Mouse (Mus musculus) kidney, postnatal 0 days (tissue): ENCODE results near the gene Gnao1. TPM values are rescaled to one million over a fixed set of nuclear protein-coding genes. Genes with fewer than 3 reads are reported as not detected.

Experiments used
- ATAC-seq: fragments of 200-750 bp; cut with Nextera tagmentation; replicated peaks from 2 replicates; pipeline ENCODE4 v1.8.0; 2017; ENCODE audit warnings: low read depth, moderate number of reproducible peaks, moderate TSS enrichment, moderate library complexity; ENCODE audit not compliant: low FRiP score
- DNase-seq: peaks from one replicate; pipeline ENCODE4 v3.0.0-alpha.2; 2016; ENCODE audit warnings: low spot score
- H3K27ac ChIP-seq: fragments of 300-500 bp; sonication (generic); 2 replicates; pipeline ENCODE4 v1.5.1; 2014; ENCODE audit warnings: mild to moderate bottlenecking
- H3K27me3 ChIP-seq: fragments of 300-500 bp; sonication (generic); 2 replicates; pipeline ENCODE4 v1.6.1; 2014; ENCODE audit warnings: low read length, mixed read lengths; ENCODE audit not compliant: insufficient read depth
- H3K36me3 ChIP-seq: fragments of 300-500 bp; sonication (generic); 2 replicates; pipeline ENCODE4 v1.6.1; 2014; ENCODE audit warnings: low read length, mixed read lengths; ENCODE audit not compliant: insufficient read depth
- H3K4me1 ChIP-seq: fragments of 300-500 bp; sonication (generic); replicated peaks from 2 replicates; pipeline ENCODE4 v1.6.1; 2014; ENCODE audit warnings: antibody characterized with exemption, low read length, mixed read lengths; ENCODE audit not compliant: insufficient read depth
- H3K4me2 ChIP-seq: fragments of 300-500 bp; sonication (generic); 2 replicates; pipeline ENCODE4 v1.6.1; 2014; ENCODE audit warnings: mild to moderate bottlenecking, low read length, moderate library complexity, mixed read lengths
- H3K4me3 ChIP-seq: fragments of 300-500 bp; sonication (generic); replicated peaks from 2 replicates; pipeline ENCODE4 v1.5.1; 2014; ENCODE audit warnings: low read depth, low read length
- H3K9ac ChIP-seq: fragments of 300-500 bp; sonication (generic); 2 replicates; pipeline ENCODE4 v1.6.1; 2014; ENCODE audit warnings: low read depth, low read length
- H3K9me3 ChIP-seq: fragments of 300-500 bp; sonication (generic); replicated peaks from 2 replicates; pipeline ENCODE4 v1.6.1; 2016; ENCODE audit warnings: low read length, inconsistent platforms, mixed read lengths
- CTCF ChIP-seq: IDR thresholded peaks from 2 replicates; pipeline ENCODE4 v1.5.1; 2016; ENCODE audit warnings: antibody characterized with exemption, low read depth, mild to moderate bottlenecking, moderate library complexity
- WGBS: fragments of 180-500 bp; shearing (Covaris S2); extraction: QIAGEN DNeasy Blood & Tissue Kit; methylation state at CpG from one replicate; pipeline ENCODE4 v1.1.7; 2014; 5-methylcytosine and 5-hydroxymethylcytosine counted together
- polyA plus RNA-seq: library from polyadenylated mRNA; unstranded; fragments of >200 nt; fragmentation: Nextera tagmentation; extraction: Ambion mirVana; gene quantifications from 2 replicates; pipeline ENCODE4 v1.2.1, GENCODE M21; 2015

The Gnao1 gene
- polyA plus RNA-seq, 1 experiment from 2014 or later: 1.7 TPM

- Histone ChIP-seq H3K36me3 (no peaks in the 10 kb centered on the region), H3K4me1 (no peaks in the 10 kb centered on the region), H3K27me3 (no peaks in the 10 kb centered on the region), H3K9me3 (no peaks in the 10 kb centered on the region), H3K9ac (no peak overlapping the region), H3K4me3 (no peak overlapping the region), H3K27ac (no peak overlapping the region), H3K4me2 (no peak overlapping the region)
- no peak for TF ChIP-seq CTCF
- DNase-seq (no peak), ATAC-seq (no peak)
- WGBS: 89% methylated on average over 4 of the region's 4 CpGs
Measured at GRCm38 (mm10) chr8:93878396-93878795, 68.6 kb downstream of the Gnao1 start.

DNA sequence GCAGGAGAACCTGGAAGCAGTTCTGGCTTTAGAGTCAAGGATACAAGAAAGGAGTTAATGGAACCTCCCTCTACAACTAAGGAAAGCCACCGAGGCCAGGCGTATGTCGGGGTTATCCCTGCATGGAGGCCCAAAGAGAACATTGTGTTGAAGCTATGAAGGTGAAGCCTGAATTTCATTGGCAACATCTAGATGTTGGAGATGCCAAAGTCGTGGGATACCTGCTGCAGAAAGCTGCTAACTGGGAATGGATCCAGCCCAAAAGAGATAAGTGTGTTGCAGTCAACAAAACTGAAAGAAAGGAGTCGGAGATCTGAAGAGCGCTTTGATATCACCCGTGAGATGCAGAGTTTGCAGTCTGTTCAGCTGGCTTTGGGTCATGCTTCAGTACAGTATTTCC is 70.2 kb downstream of the Gnao1 start:
- Histone ChIP-seq H3K9ac (no peak overlapping the region), H3K4me2 (no peak overlapping the region), H3K36me3 (no peaks in the 10 kb centered on the region), H3K9me3 (no peaks in the 10 kb centered on the region), H3K27me3 (no peaks in the 10 kb centered on the region), H3K4me1 (no peaks in the 10 kb centered on the region), H3K27ac (no peak overlapping the region), H3K4me3 (no peak overlapping the region)
- TF ChIP-seq CTCF: no peak
- ATAC-seq: no peak
- no peak for DNase-seq
- WGBS: 91% methylated on average over 7 of the region's 7 CpGs

DNA sequence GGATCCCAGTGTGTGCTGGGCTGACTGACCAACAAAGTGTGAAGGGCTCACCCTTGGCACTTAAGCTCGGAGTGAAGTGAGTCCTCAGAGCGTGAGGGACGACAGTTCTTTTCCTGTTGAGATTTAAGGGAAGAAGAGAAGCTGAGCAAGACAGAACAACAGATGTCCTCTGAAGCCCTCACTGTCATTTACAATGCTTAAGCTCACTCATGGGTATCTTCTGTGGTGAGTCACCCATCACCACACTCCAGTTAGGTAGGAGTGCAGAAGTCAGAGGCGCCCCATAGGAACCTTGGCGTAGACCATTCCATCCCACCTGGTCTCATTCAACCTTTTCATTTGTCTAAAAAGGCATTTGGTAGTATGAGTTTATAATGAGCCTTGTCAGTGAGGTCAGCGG is 71.6 kb downstream of the Gnao1 start:
- Histone ChIP-seq H3K9ac (no peak overlapping the region), H3K4me3 (no peak overlapping the region), H3K4me1 (no peaks in the 10 kb centered on the region), H3K27ac (no peak overlapping the region), H3K4me2 (no peak overlapping the region), H3K9me3 (no peaks in the 10 kb centered on the region), H3K27me3 (no peaks in the 10 kb centered on the region), H3K36me3 (no peaks in the 10 kb centered on the region)
- TF ChIP-seq CTCF: no peak
- DNase-seq (no peak), ATAC-seq (no peak)
- 84% methylated on average over 6 of the region's 6 CpGs for WGBS

DNA sequence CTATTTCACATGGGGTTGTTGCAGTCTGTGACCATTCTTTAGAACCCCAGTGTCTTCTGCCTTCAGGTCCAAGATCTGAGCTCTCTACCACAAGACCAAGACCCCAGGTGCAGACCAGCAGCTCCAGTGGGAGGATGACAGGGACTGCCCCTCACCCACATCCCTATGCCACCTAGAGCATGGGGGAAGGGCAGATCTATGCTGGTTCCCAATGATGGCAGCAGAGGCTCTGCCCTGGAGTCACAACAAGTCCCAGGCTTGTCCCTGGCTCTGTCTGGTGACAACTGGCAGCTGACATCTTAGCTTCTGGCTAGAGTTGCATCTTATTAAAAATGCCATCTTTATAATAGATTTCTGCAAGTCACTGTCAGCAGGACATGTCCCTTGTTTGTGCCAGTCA is 73.5 kb downstream of the Gnao1 start:
- Histone ChIP-seq H3K4me2 (no peak overlapping the region), H3K4me3 (no peak overlapping the region), H3K4me1 (no peaks in the 10 kb centered on the region), H3K27ac (no peak overlapping the region), H3K36me3 (no peaks in the 10 kb centered on the region), H3K27me3 (no peaks in the 10 kb centered on the region), H3K9me3 (no peaks in the 10 kb centered on the region), H3K9ac (no peak overlapping the region)
- no peak for DNase-seq
- TF ChIP-seq CTCF: no peak
- no peak for ATAC-seq

GRCm38 (mm10) chr8:93883771-93884170 is 74.0 kb downstream of the Gnao1 start:
- no peak for TF ChIP-seq CTCF

GRCm38 (mm10) chr8:93884316-93884715 is 74.5 kb downstream of the Gnao1 start:
- H3K4me1 ChIP-seq: no peaks in the 10 kb centered on the region
- H3K9me3 ChIP-seq: no peaks in the 10 kb centered on the region
- H3K4me3 ChIP-seq: no peak overlapping the region
- H3K9ac ChIP-seq: no peak overlapping the region
- 82% methylated on average over 7 of the region's 7 CpGs for WGBS
- H3K27me3 ChIP-seq: no peaks in the 10 kb centered on the region
- no peak for ATAC-seq
- H3K4me2 ChIP-seq: no peak overlapping the region
- DNase-seq: no peak
- TF ChIP-seq CTCF: no peak
- H3K36me3 ChIP-seq: no peaks in the 10 kb centered on the region
- no peak overlapping the region for H3K27ac ChIP-seq

More at GRCm38 (mm10) chr8:93883771-93884170, 74.0 kb downstream of the Gnao1 start:
- Histone ChIP-seq H3K36me3 (no peaks in the 10 kb centered on the region), H3K9me3 (no peaks in the 10 kb centered on the region), H3K4me3 (no peak overlapping the region), H3K9ac (no peak overlapping the region), H3K4me1 (no peaks in the 10 kb centered on the region), H3K27me3 (no peaks in the 10 kb centered on the region), H3K27ac (no peak overlapping the region), H3K4me2 (no peak overlapping the region)
- 84% methylated on average over 4 of the region's 4 CpGs for WGBS
- ATAC-seq: no peak
- DNase-seq: no peak

- H3K9ac ChIP-seq: no peak overlapping the region
- H3K4me3 ChIP-seq: no peak overlapping the region
- no peak for DNase-seq
- no peak overlapping the region for H3K4me2 ChIP-seq
- no peaks in the 10 kb centered on the region for H3K36me3 ChIP-seq
- ATAC-seq: no peak
- no peaks in the 10 kb centered on the region for H3K4me1 ChIP-seq
- WGBS: 73% methylated on average over 5 of the region's 5 CpGs
- no peaks in the 10 kb centered on the region for H3K27me3 ChIP-seq
- H3K9me3 ChIP-seq: no peaks in the 10 kb centered on the region
- TF ChIP-seq CTCF: no peak
- H3K27ac ChIP-seq: no peak overlapping the region
Measured at GRCm38 (mm10) chr8:93886181-93886580, 76.4 kb downstream of the Gnao1 start.
